Mouse (Mus musculus): ENCODE results near the gene Ddit4.

- no peak for TF ChIP-seq CHD2 (IDR thresholded peaks at IDR 0.05; ENCODE audit: low read depth, low read length)
- TF ChIP-seq HCFC1 (IDR thresholded peaks at IDR 0.05; ENCODE audit: borderline replicate concordance, insufficient read depth, low read length): no peak
- TF ChIP-seq ZC3H11A (IDR thresholded peaks at IDR 0.05; ENCODE audit: borderline replicate concordance, low read depth, low read length): no peak
These were observed 20.9 kb upstream of the Ddit4 start for GRCm38 (mm10) chr10:59972534-59972933.
